Mouse (Mus musculus) olfactory bulb, adult 2 months (tissue): Measurements from ENCODE around the gene Galnt7.

Experiments used
- CTCF ChIP-seq: fragments of 200-500 bp; IDR thresholded peaks from 2 replicates; pipeline ENCODE4 v1.5.1; 2012; ENCODE audit warnings: low read depth, mild to moderate bottlenecking, low read length, moderate library complexity; ENCODE audit not compliant: insufficient read depth
- POLR2A ChIP-seq: fragments of 200-500 bp; IDR thresholded peaks from 2 replicates; pipeline ENCODE4 v1.6.1; 2012; ENCODE audit warnings: mild to moderate bottlenecking, low read depth, low read length, moderate library complexity; ENCODE audit not compliant: insufficient read depth

GRCm38 (mm10) chr8:57547581-57547980 is 105.3 kb downstream of the Galnt7 start:
- TF ChIP-seq CTCF = no peak
- no peak for TF ChIP-seq POLR2A
